Mouse (Mus musculus): ENCODE measurements at regions not wholly inside any gene's neighbourhood (a gene's known extent, or its start where the extent isn't known, plus 50 kb on each side); places are given as distances from the start of the nearest gene placed in this dataset.

- no peak for DNase-seq (ENCODE audit: low spot score in 2 of 2)
Observed at GRCm38 (mm10) chr17:84074000-84074782, 113.6 kb downstream of the Zfp36l2 start.

- no peak for DNase-seq (ENCODE audit: low spot score in 2 of 2)
Observed at GRCm38 (mm10) chr17:84072426-84073030, 115.2 kb downstream of the Zfp36l2 start.

- no peak for DNase-seq (ENCODE audit: low spot score in 2 of 2)
Observed at GRCm38 (mm10) chr17:84071855-84072254, 115.9 kb downstream of the Zfp36l2 start.

GRCm38 (mm10) chr17:84070596-84070995, 117.2 kb downstream of the Zfp36l2 start:
- DNase-seq (ENCODE audit: low spot score in 2 of 2) = no peak

- no peak for DNase-seq (ENCODE audit: low spot score in 2 of 2)
Observed at GRCm38 (mm10) chr17:84067102-84067501, 120.6 kb downstream of the Zfp36l2 start.

GRCm38 (mm10) chr17:84063791-84064190, 124.0 kb downstream of the Zfp36l2 start:
- DNase-seq (ENCODE audit: low spot score in 2 of 2) = no peak

- no peak for DNase-seq (ENCODE audit: low spot score in 2 of 2)
Observed at GRCm38 (mm10) chr17:84061621-84062020, 126.1 kb downstream of the Zfp36l2 start.

GRCm38 (mm10) chr17:84056469-84056868, 131.3 kb downstream of the Zfp36l2 start:
- DNase-seq (ENCODE audit: low spot score in 2 of 2) = no peak

GRCm38 (mm10) chr17:84052437-84052836, 135.3 kb downstream of the Zfp36l2 start:
- DNase-seq (ENCODE audit: low spot score in 2 of 2) = no peak

GRCm38 (mm10) chr17:84051212-84051611, 136.5 kb downstream of the Zfp36l2 start:
- no peak for DNase-seq (ENCODE audit: low spot score in 2 of 2)

GRCm38 (mm10) chr17:84048533-84048932, 139.2 kb downstream of the Zfp36l2 start:
- DNase-seq (ENCODE audit: low spot score in 2 of 2) = no peak

GRCm38 (mm10) chr17:84047520-84047919, 140.2 kb downstream of the Zfp36l2 start:
- no peak for DNase-seq (ENCODE audit: low spot score in 2 of 2)

- DNase-seq (ENCODE audit: low spot score in 2 of 2) = no peak
Observed at GRCm38 (mm10) chr17:84045812-84046211, 141.9 kb downstream of the Zfp36l2 start.

- DNase-seq (ENCODE audit: low spot score in 2 of 2) = peak; percentile 69 to 75
Observed at GRCm38 (mm10) chr17:84044472-84044936, 143.2 kb downstream of the Zfp36l2 start.

GRCm38 (mm10) chr17:84043102-84043501, 144.6 kb downstream of the Zfp36l2 start:
- DNase-seq (ENCODE audit: low spot score in 2 of 2) = no peak

GRCm38 (mm10) chr17:84039444-84039843, 148.3 kb downstream of the Zfp36l2 start:
- no peak for DNase-seq (ENCODE audit: low spot score in 2 of 2)

GRCm38 (mm10) chr17:84037580-84038304, 150.0 kb downstream of the Zfp36l2 start:
- no peak for DNase-seq (ENCODE audit: low spot score in 2 of 2)

GRCm38 (mm10) chr17:84036056-84036455, 151.7 kb downstream of the Zfp36l2 start:
- no peak for DNase-seq (ENCODE audit: low spot score in 2 of 2)

- no peak for DNase-seq (ENCODE audit: low spot score in 2 of 2)
Observed at GRCm38 (mm10) chr17:84034801-84035200, 152.9 kb downstream of the Zfp36l2 start.

- no peak for DNase-seq (ENCODE audit: low spot score in 2 of 2)
Observed at GRCm38 (mm10) chr17:84032441-84032840, 155.3 kb downstream of the Zfp36l2 start.

GRCm38 (mm10) chr17:84031833-84032232, 155.9 kb downstream of the Zfp36l2 start:
- no peak for DNase-seq (ENCODE audit: low spot score in 2 of 2)

GRCm38 (mm10) chr17:84031381-84031780, 156.4 kb downstream of the Zfp36l2 start:
- DNase-seq (ENCODE audit: low spot score in 2 of 2) = no peak

Measured in urinary bladder, postnatal 4 days (tissue).